Mouse (Mus musculus): ENCODE data around the gene Abca5. TPM values are rescaled to one million over a fixed set of nuclear protein-coding genes. Genes with fewer than 3 reads are reported as not detected.

Abca5 gene
- total RNA-seq, 2 experiments from 2014 or later, result 15.7 to 20.2 TPM

Other genes starting within 250 kb of the Abca5 start
- gene Abca8a, start 241.7 kb downstream of the Abca5 start, total RNA-seq (2021), result 10 to 100 TPM; 40.9 to 49.3 TPM
- gene Abca9, start 169.5 kb downstream of the Abca5 start, total RNA-seq (2021), result 10 to 100 TPM; 18.7 to 19.9 TPM
- gene Abca6, start 85.9 kb downstream of the Abca5 start, total RNA-seq (2021), result 1 to 10 TPM; 2.9 to 3.5 TPM
- 1 to 10 TPM; 2.0 to 6.4 TPM for gene Map2k6, start 61.4 kb upstream of the Abca5 start, total RNA-seq (2021)